Mouse (Mus musculus) CH12.LX (cell line): ENCODE data around the gene Pkmyt1. TPM values are rescaled to one million over a fixed set of nuclear protein-coding genes. Genes with fewer than 3 reads are reported as not detected.

ENCODE experiments used
- DNase-seq: peaks from one replicate; pipeline ENCODE4 v3.0.0-alpha.2; 2013; ENCODE audit errors: extremely low read depth
- H3K27ac ChIP-seq: 2 replicates; pipeline ENCODE4 v1.5.1; 2012; ENCODE audit warnings: low read depth, mild to moderate bottlenecking, control low read depth, moderate library complexity; ENCODE audit not compliant: insufficient read depth
- H3K27me3 ChIP-seq: replicated peaks from 2 replicates; pipeline ENCODE3; 2012; ENCODE audit warnings: inconsistent platforms
- H3K36me3 ChIP-seq, 2 experiments: replicated peaks in 1 of 2; 2 replicates each; pipeline versions ENCODE3 to v1.6.1; 2012; ENCODE audit warnings: inconsistent platforms in 1 of 2, low read length in 1 of 2, mild to moderate bottlenecking in 1 of 2, mixed read lengths in 1 of 2, moderate library complexity in 1 of 2; ENCODE audit not compliant: control insufficient read depth in 1 of 2, insufficient read depth in 1 of 2
- H3K4me1 ChIP-seq, 2 experiments: 2 replicates each; pipeline ENCODE4 v1.6.1; 2012; ENCODE audit warnings: inconsistent platforms in 1 of 2, moderate library complexity in 1 of 2; ENCODE audit not compliant: insufficient read depth in 2 of 2, control insufficient read depth in 1 of 2
- H3K4me2 ChIP-seq: 2 replicates; pipeline ENCODE4 v1.6.1; 2012; ENCODE audit warnings: low read depth, mild to moderate bottlenecking, control low read depth; ENCODE audit not compliant: poor library complexity, insufficient read depth, severe bottlenecking
- H3K4me3 ChIP-seq, 3 experiments: fragments of 150-350 bp in 1 of 3; sonication (generic) in 1 of 3; replicated peaks in 1 of 3; 2 replicates each; pipeline versions ENCODE3 to v1.5.1; 2011 to 2012; ENCODE audit warnings: low read depth in 2 of 3, low read length in 2 of 3, mild to moderate bottlenecking in 2 of 3, moderate library complexity in 2 of 3, control low read depth in 1 of 3, improper control_type of control experiment in 1 of 3, inconsistent platforms in 1 of 3, mixed read lengths in 1 of 3; ENCODE audit not compliant: poor library complexity in 1 of 3
- H3K79me2 ChIP-seq: replicated peaks from 2 replicates; pipeline ENCODE4 v1.6.1; 2012; ENCODE audit warnings: mild to moderate bottlenecking, moderate library complexity; ENCODE audit not compliant: control insufficient read depth, poor library complexity, insufficient read depth, severe bottlenecking; ENCODE audit errors: extremely low read depth
- H3K9ac ChIP-seq: 2 replicates; pipeline ENCODE4 v1.6.1; 2012; ENCODE audit warnings: low read depth, mild to moderate bottlenecking, control low read depth, moderate library complexity; ENCODE audit not compliant: insufficient read depth
- H3K9me3 ChIP-seq: replicated peaks from 2 replicates; pipeline ENCODE3; 2012; ENCODE audit warnings: low read length, inconsistent platforms, mixed read lengths
- BHLHE40 ChIP-seq: IDR thresholded peaks from 2 replicates; pipeline ENCODE4 v1.6.1; 2011; ENCODE audit warnings: mild to moderate bottlenecking, low read depth, low read length, improper control_type of control experiment
- CHD1 ChIP-seq: IDR thresholded peaks from 2 replicates; pipeline ENCODE4 v1.6.1; 2012; ENCODE audit warnings: low read depth, low read length, improper control_type of control experiment, inconsistent platforms
- CHD2 ChIP-seq: IDR thresholded peaks from 2 replicates; pipeline ENCODE4 v1.6.1; 2011; ENCODE audit warnings: low read length, improper control_type of control experiment
- CTCF ChIP-seq, 2 experiments: IDR thresholded peaks in 1 of 2; conservative IDR thresholded peaks in 1 of 2; 2 replicates each; pipeline ENCODE4 v1.5.1; 2011 to 2012; ENCODE audit warnings: low read depth in 2 of 2, low read length in 2 of 2, improper control_type of control experiment in 1 of 2, inconsistent platforms in 1 of 2, mild to moderate bottlenecking in 1 of 2, moderate library complexity in 1 of 2
- E2F4 ChIP-seq: IDR thresholded peaks from 2 replicates; pipeline ENCODE4 v1.6.1; 2011; ENCODE audit warnings: low read depth, low read length, improper control_type of control experiment; ENCODE audit not compliant: insufficient replicate concordance
- ELF1 ChIP-seq: IDR thresholded peaks from 2 replicates; pipeline ENCODE4 v1.6.1; 2014; ENCODE audit warnings: low read depth, mild to moderate bottlenecking, inconsistent platforms, low read length, improper control_type of control experiment
- EP300 ChIP-seq: IDR thresholded peaks from 2 replicates; pipeline ENCODE4 v1.6.1; 2011; ENCODE audit warnings: low read length, improper control_type of control experiment
- ETS1 ChIP-seq: conservative IDR thresholded peaks from 2 replicates; pipeline ENCODE4 v1.6.1; 2012; ENCODE audit warnings: low read depth, mild to moderate bottlenecking, inconsistent platforms, low read length, improper control_type of control experiment, moderate library complexity
- GABPA ChIP-seq: IDR thresholded peaks from 2 replicates; pipeline ENCODE4 v1.6.1; 2012; ENCODE audit warnings: low read depth, low read length, improper control_type of control experiment, inconsistent platforms; ENCODE audit not compliant: insufficient replicate concordance
- HCFC1 ChIP-seq: IDR thresholded peaks from 2 replicates; pipeline ENCODE4 v1.6.1; 2012; ENCODE audit warnings: low read depth, mild to moderate bottlenecking, inconsistent platforms, low read length, improper control_type of control experiment
- IRF4 ChIP-seq: IDR thresholded peaks from 2 replicates; pipeline ENCODE4 v1.6.1; 2014; ENCODE audit warnings: low read depth, mild to moderate bottlenecking, inconsistent platforms, low read length, improper control_type of control experiment
- JUN ChIP-seq: IDR thresholded peaks from 2 replicates; pipeline ENCODE4 v1.6.1; 2011; ENCODE audit warnings: low read depth, mild to moderate bottlenecking, low read length, improper control_type of control experiment, moderate library complexity; ENCODE audit not compliant: insufficient read depth
- JUND ChIP-seq: conservative IDR thresholded peaks from 2 replicates; pipeline ENCODE4 v1.6.1; 2011; ENCODE audit warnings: low read depth, low read length, improper control_type of control experiment
- KAT2A ChIP-seq: IDR thresholded peaks from 2 replicates; pipeline ENCODE4 v1.6.1; 2012; ENCODE audit warnings: low read length, improper control_type of control experiment, inconsistent platforms; ENCODE audit not compliant: insufficient replicate concordance
- MAFK ChIP-seq: IDR thresholded peaks from 2 replicates; pipeline ENCODE4 v1.6.1; 2011; ENCODE audit warnings: low read length, improper control_type of control experiment; ENCODE audit not compliant: insufficient replicate concordance
- MAX ChIP-seq: IDR thresholded peaks from 2 replicates; pipeline ENCODE4 v1.6.1; 2011; ENCODE audit warnings: low read length, improper control_type of control experiment
- MEF2A ChIP-seq: IDR thresholded peaks from 2 replicates; pipeline ENCODE4 v1.6.1; 2014; ENCODE audit warnings: low read depth, mild to moderate bottlenecking, inconsistent platforms, low read length, improper control_type of control experiment, borderline replicate concordance
- MXI1 ChIP-seq: IDR thresholded peaks from 2 replicates; pipeline ENCODE4 v1.6.1; 2011; ENCODE audit warnings: mild to moderate bottlenecking, low read depth, low read length, improper control_type of control experiment
- MYC ChIP-seq: IDR thresholded peaks from 2 replicates; pipeline ENCODE4 v1.6.1; 2011; ENCODE audit warnings: low read depth, mild to moderate bottlenecking, improper control_type of control experiment, low read length
- NELFE ChIP-seq: IDR thresholded peaks from 2 replicates; pipeline ENCODE4 v1.6.1; 2011; ENCODE audit warnings: low read depth, low read length, improper control_type of control experiment
- PAX5 ChIP-seq: IDR thresholded peaks from 2 replicates; pipeline ENCODE4 v1.6.1; 2012; ENCODE audit warnings: low read length, inconsistent platforms, mixed read lengths
- POLR2A ChIP-seq: IDR thresholded peaks from 2 replicates; pipeline ENCODE4 v1.6.1; 2011; ENCODE audit warnings: low read depth, mild to moderate bottlenecking, improper control_type of control experiment, low read length
- POLR2AphosphoS2 ChIP-seq: IDR thresholded peaks from 2 replicates; pipeline ENCODE4 v1.6.1; 2011; ENCODE audit warnings: low read depth, low read length, improper control_type of control experiment
- RCOR1 ChIP-seq: conservative IDR thresholded peaks from 2 replicates; pipeline ENCODE4 v1.6.1; 2012; ENCODE audit warnings: low read depth, mild to moderate bottlenecking, inconsistent platforms, low read length, improper control_type of control experiment
- SIN3A ChIP-seq: IDR thresholded peaks from 2 replicates; pipeline ENCODE4 v1.6.1; 2012; ENCODE audit warnings: low read length, improper control_type of control experiment, inconsistent platforms
- SMC3 ChIP-seq: IDR thresholded peaks from 2 replicates; pipeline ENCODE4 v1.6.1; 2011; ENCODE audit warnings: low read depth, low read length, improper control_type of control experiment
- TCF12 ChIP-seq: IDR thresholded peaks from 2 replicates; pipeline ENCODE4 v1.6.1; 2014; ENCODE audit warnings: low read depth, mild to moderate bottlenecking, inconsistent platforms, low read length, improper control_type of control experiment
- UBTF ChIP-seq: IDR thresholded peaks from 2 replicates; pipeline ENCODE4 v1.6.1; 2012; ENCODE audit warnings: low read depth, mild to moderate bottlenecking, inconsistent platforms, low read length, improper control_type of control experiment, moderate library complexity
- USF1 ChIP-seq: IDR thresholded peaks from 2 replicates; pipeline ENCODE4 v1.6.1; 2014; ENCODE audit warnings: low read depth, mild to moderate bottlenecking, inconsistent platforms, low read length, improper control_type of control experiment
- USF2 ChIP-seq: conservative IDR thresholded peaks from 2 replicates; pipeline ENCODE4 v1.6.1; 2011; ENCODE audit warnings: low read depth, low read length, improper control_type of control experiment
- ZC3H11A ChIP-seq: IDR thresholded peaks from 2 replicates; pipeline ENCODE4 v1.6.1; 2012; ENCODE audit warnings: low read depth, mild to moderate bottlenecking, inconsistent platforms, low read length, improper control_type of control experiment
- ZMIZ1 ChIP-seq: IDR thresholded peaks from 2 replicates; pipeline ENCODE4 v1.6.1; 2012; ENCODE audit warnings: low read depth, mild to moderate bottlenecking, inconsistent platforms, low read length, improper control_type of control experiment
- ZNF384 ChIP-seq: IDR thresholded peaks from 2 replicates; pipeline ENCODE4 v1.6.1; 2012; ENCODE audit warnings: low read depth, low read length, improper control_type of control experiment, inconsistent platforms
- dilution Hi-C: fragments of 300-500 bp; cut with MboI; formaldehyde crosslinking; loops from 2 replicates; pipeline ENCODE4 v1.14.3; 2020; ENCODE audit warnings: low sequenced_read_pairs; ENCODE audit not compliant: extremely low pct_unique_long_range_greater_than_20kb, extremely low pct_ligation_motif_present
- in situ Hi-C: fragments of 300-500 bp; cut with MboI; formaldehyde crosslinking; loops from 3 replicates; pipeline ENCODE4 v1.14.3; 2019; ENCODE audit warnings: low sequenced_read_pairs, low pct_ligation_motif_present, low pct_unique_long_range_greater_than_20kb, mixed read lengths
- polyA plus RNA-seq: library from polyadenylated mRNA; unstranded; fragments of >175 nt; gene quantifications from 2 replicates; pipeline ENCODE4 v1.2.1, GENCODE M21; 2012; ENCODE audit warnings: low read depth; ENCODE audit not compliant: insufficient read length
- total RNA-seq, 2 experiments: library from RNA; depleted of rRNA; stranded (reverse); fragments of 300-350 nt in 1 of 2; fragments of >200 nt in 1 of 2; gene quantifications; 2 replicates each; pipeline ENCODE4 v1.2.3; 2012 to 2014

Pkmyt1 gene
- total and polyA plus RNA-seq, 3 experiments: 12.6 to 37.0 (median 25.4) TPM

GRCm38 (mm10) chr17:23747471-23747870, 21.3 kb downstream of the Pkmyt1 start:
- in situ Hi-C loops: no loop called here
- Histone ChIP-seq H3K79me2 (no peaks in the 10 kb centered on the region), H3K27ac (no peak overlapping the region)

GRCm38 (mm10) chr17:23748026-23748425, 21.9 kb downstream of the Pkmyt1 start:
- in situ Hi-C loops (no loop called here), dilution Hi-C loops (no loop called here)
- H3K9me3 ChIP-seq: no peaks in the 10 kb centered on the region
- no peak overlapping the region for H3K27ac ChIP-seq
- no peak overlapping the region for H3K9ac ChIP-seq
- H3K4me2 ChIP-seq: peak overlapping the region; percentile 72
- H3K27me3 ChIP-seq: peaks cover 30% of the 10 kb centered on the region
- peaks cover 15 to 26% of the 10 kb centered on the region in 2 experiments for H3K36me3 ChIP-seq
- no peak for TF ChIP-seq POLR2AphosphoS2
- TF ChIP-seq PAX5: no peak
- no peak for TF ChIP-seq ZC3H11A
- TF ChIP-seq MXI1: no peak
- TF ChIP-seq KAT2A: no peak
- peak; percentile 95 for TF ChIP-seq MAX
- TF ChIP-seq ETS1: peak; percentile 66
- TF ChIP-seq CHD1: no peak
- peak; percentile 22; the same call in 1 of the 2 replicates for TF ChIP-seq HCFC1
- TF ChIP-seq MAFK: peak; percentile 82
- TF ChIP-seq USF1: peak; percentile 31
- no peak for TF ChIP-seq JUND
- peak; percentile 45; the same call in 1 of the 2 replicates for TF ChIP-seq RCOR1
- no peak for TF ChIP-seq MEF2A
- TF ChIP-seq UBTF: no peak
- TF ChIP-seq EP300: peak; percentile 60; the same call in 1 of the 2 replicates
- peak; percentile 70 for TF ChIP-seq IRF4
- no peak for TF ChIP-seq ZMIZ1
- peak; percentile 95 for TF ChIP-seq MYC
- TF ChIP-seq NELFE: no peak
- 0 out of 2 replicates have a peak, but pooled peaks have one; percentile 52 for TF ChIP-seq ELF1
- peak; percentile 86 for TF ChIP-seq CHD2
- TF ChIP-seq JUN: no peak
- no peak for TF ChIP-seq ZNF384
- no peak for TF ChIP-seq GABPA
- TF ChIP-seq POLR2A: no peak
- no peak for TF ChIP-seq TCF12
- TF ChIP-seq USF2: 0 out of 2 replicates have a peak, but pooled peaks have one; percentile 23
- no peak for TF ChIP-seq SMC3
- TF ChIP-seq SIN3A: peak; percentile 50; the same call in 1 of the 2 replicates
- peak; percentile 98 for TF ChIP-seq BHLHE40
- peak; percentile 64 for DNase-seq
- H3K4me1 ChIP-seq: peaks cover 32 to 55% of the 10 kb centered on the region in 2 experiments
- H3K79me2 ChIP-seq: no peaks in the 10 kb centered on the region
- H3K4me3 ChIP-seq: no peak overlapping the region

More at GRCm38 (mm10) chr17:23747471-23747870, 21.3 kb downstream of the Pkmyt1 start:
- Histone ChIP-seq H3K36me3 (peaks cover 10 to 20% of the 10 kb centered on the region in 2 experiments), H3K4me1 (peaks cover 32 to 55% of the 10 kb centered on the region in 2 experiments), H3K9me3 (no peaks in the 10 kb centered on the region), H3K4me2 (no peak overlapping the region), H3K27me3 (peaks cover 36% of the 10 kb centered on the region), H3K9ac (no peak overlapping the region), H3K4me3 (no peak overlapping the region)
- no peak for DNase-seq
- dilution Hi-C loops: no loop called here
- TF ChIP-seq MEF2A: no peak
- no peak for TF ChIP-seq CTCF (conservative IDR thresholded peaks at IDR 0.05 in 1 of 2, IDR thresholded peaks at IDR 0.05 in 1 of 2; ENCODE audit: low read depth in 2 of 2, low read length in 2 of 2)
- no peak for TF ChIP-seq TCF12
- TF ChIP-seq E2F4: no peak
- no peak for TF ChIP-seq UBTF
- no peak for TF ChIP-seq IRF4
- TF ChIP-seq BHLHE40: no peak
- no peak for TF ChIP-seq MAX
